Mouse (Mus musculus): Measurements from ENCODE around the gene Suv39h1.
"Not testable (repeated sequence)": the region's sequence is repeated elsewhere in the genome, so short reads cannot be mapped to it uniquely, and the experiment has no call there.

The Suv39h1 gene

GRCm38 (mm10) chrX:8074430-8075014 lies at the start of gene Suv39h1:
Gene Suv39h1, minus strand, starts transcription at chrX:8074760.
- peak; percentile 89 to 95 for DNase-seq

GRCm38 (mm10) chrX:8123821-8124470 lies 49.4 kb upstream of the Suv39h1 start:
- no peak for DNase-seq

GRCm38 (mm10) chrX:8117264-8117663 lies 42.7 kb upstream of the Suv39h1 start:
- no peak for DNase-seq

- DNase-seq, result no peak
These were observed 40.7 kb upstream of the Suv39h1 start for GRCm38 (mm10) chrX:8115275-8115674.

- no peak for DNase-seq
These were observed 30.5 kb upstream of the Suv39h1 start for GRCm38 (mm10) chrX:8105019-8105418.

- DNase-seq, result no peak
These were observed 27.7 kb upstream of the Suv39h1 start for GRCm38 (mm10) chrX:8102213-8102668.

GRCm38 (mm10) chrX:8101017-8101416 lies 26.5 kb upstream of the Suv39h1 start:
- DNase-seq, result no peak

- no peak for DNase-seq
These were observed 24.9 kb upstream of the Suv39h1 start for GRCm38 (mm10) chrX:8099435-8099834.

GRCm38 (mm10) chrX:8096787-8097242 lies 22.3 kb upstream of the Suv39h1 start:
- peak; percentile 90 to 95 for DNase-seq

GRCm38 (mm10) chrX:8096068-8096786 lies 21.7 kb upstream of the Suv39h1 start:
- DNase-seq, result peak; percentile 67 to 85

- no peak for DNase-seq
These were observed 21.0 kb upstream of the Suv39h1 start for GRCm38 (mm10) chrX:8095546-8095945.

GRCm38 (mm10) chrX:8090954-8091347 lies 16.4 kb upstream of the Suv39h1 start:
- not testable (repeated sequence) for DNase-seq

GRCm38 (mm10) chrX:8090346-8090953 lies 15.9 kb upstream of the Suv39h1 start, which contains the start of gene Was:
Gene Was, minus strand, starts transcription at chrX:8090498.
- peak; percentile 32 to 60 for DNase-seq

GRCm38 (mm10) chrX:8089746-8090145 lies 15.2 kb upstream of the Suv39h1 start:
- peak in 1 of 2 experiments; percentile 4 for DNase-seq

GRCm38 (mm10) chrX:8085611-8086010 lies 11.1 kb upstream of the Suv39h1 start:
- no peak for DNase-seq

GRCm38 (mm10) chrX:8084771-8085259 lies 10.3 kb upstream of the Suv39h1 start:
- no peak for DNase-seq

GRCm38 (mm10) chrX:8075104-8075503 lies 544 bp upstream of the Suv39h1 start:
- DNase-seq, result no peak

- peak; percentile 36 to 61 for DNase-seq
These were observed 605 bp downstream of the Suv39h1 start for GRCm38 (mm10) chrX:8073881-8074429.

GRCm38 (mm10) chrX:8069166-8069565 lies 5.4 kb downstream of the Suv39h1 start:
- no peak for DNase-seq

GRCm38 (mm10) chrX:8051044-8051781 lies 23.3 kb downstream of the Suv39h1 start:
- not testable (repeated sequence) for DNase-seq

GRCm38 (mm10) chrX:8033009-8033408 lies 41.6 kb downstream of the Suv39h1 start:
- no peak for DNase-seq

- no peak for DNase-seq
These were observed 47.7 kb downstream of the Suv39h1 start for GRCm38 (mm10) chrX:8026811-8027210.

Measured in thymus, adult 18-20 months (tissue).